Mouse (Mus musculus): ENCODE data around the gene Ccdc137. TPM values are rescaled to one million over a fixed set of nuclear protein-coding genes. Genes with fewer than 3 reads are reported as not detected.

Gene Ccdc137
- polyA plus RNA-seq, 1 experiment from 2014 or later: 28.9 TPM

GRCm38 (mm10) chr11:120501018-120501417 is 43.1 kb downstream of the Ccdc137 start:
- ATAC-seq (ENCODE audit: insufficient read depth, low FRiP score): no peak
- H3K4me2 ChIP-seq (ENCODE audit: low read depth, low read length): no peak overlapping the region
- no peaks in the 10 kb centered on the region for H3K36me3 ChIP-seq (ENCODE audit: control insufficient read depth, insufficient read depth, low read length)

DNA sequence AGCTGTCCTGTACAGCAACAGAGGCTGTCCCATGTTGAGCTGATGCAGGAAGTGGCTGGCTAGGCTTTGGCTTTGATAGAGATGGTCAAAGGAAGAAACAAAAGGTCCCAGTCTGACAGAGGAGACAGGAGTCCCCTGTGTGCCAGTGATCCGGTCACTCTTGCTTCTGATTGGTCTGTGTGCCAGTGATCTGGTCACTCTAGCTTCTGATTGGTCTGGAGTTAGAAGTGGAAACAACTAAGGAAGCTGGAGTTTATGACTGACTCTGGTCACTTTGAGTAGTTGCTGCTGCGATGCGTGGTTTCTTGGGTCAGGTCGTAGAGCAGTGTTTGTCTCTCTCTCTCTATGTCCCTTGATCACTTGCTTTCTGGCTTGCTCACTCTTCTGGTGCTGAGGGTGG is 43.8 kb downstream of the Ccdc137 start:
- Histone ChIP-seq H3K9me3 (replicated peaks; ENCODE audit: control insufficient read depth, low read length) (no peaks in the 10 kb centered on the region), H3K4me1 (ENCODE audit: control insufficient read depth, insufficient read depth, low read length) (peaks cover 10% of the 10 kb centered on the region; the same call in 1 of the 2 replicates), H3K4me2 (ENCODE audit: low read depth, low read length) (no peak overlapping the region), H3K27ac (ENCODE audit: low read length) (no peak overlapping the region), H3K36me3 (ENCODE audit: control insufficient read depth, insufficient read depth, low read length) (no peaks in the 10 kb centered on the region), H3K27me3 (ENCODE audit: control insufficient read depth, insufficient read depth, low read length) (no peaks in the 10 kb centered on the region), H3K9ac (ENCODE audit: low read length) (no peak overlapping the region), H3K4me3 (replicated peaks; ENCODE audit: low read length) (no peak overlapping the region)
- no peak for ATAC-seq (ENCODE audit: insufficient read depth, low FRiP score)
- WGBS: 83% methylated on average over 4 of the region's 4 CpGs

More at GRCm38 (mm10) chr11:120501018-120501417, 43.1 kb downstream of the Ccdc137 start:
- no peak overlapping the region for H3K9ac ChIP-seq (ENCODE audit: low read length)
- no peaks in the 10 kb centered on the region for H3K9me3 ChIP-seq (replicated peaks; ENCODE audit: control insufficient read depth, low read length)
- no peaks in the 10 kb centered on the region for H3K27me3 ChIP-seq (ENCODE audit: control insufficient read depth, insufficient read depth, low read length)
- H3K27ac ChIP-seq (ENCODE audit: low read length): peak overlapping the region; percentile 86; the same call in 1 of the 2 replicates
- no peak overlapping the region for H3K4me3 ChIP-seq (replicated peaks; ENCODE audit: low read length)
- 60% methylated on average over 6 of the region's 6 CpGs for WGBS
- peaks cover 10% of the 10 kb centered on the region; the same call in 1 of the 2 replicates for H3K4me1 ChIP-seq (ENCODE audit: control insufficient read depth, insufficient read depth, low read length)

DNA sequence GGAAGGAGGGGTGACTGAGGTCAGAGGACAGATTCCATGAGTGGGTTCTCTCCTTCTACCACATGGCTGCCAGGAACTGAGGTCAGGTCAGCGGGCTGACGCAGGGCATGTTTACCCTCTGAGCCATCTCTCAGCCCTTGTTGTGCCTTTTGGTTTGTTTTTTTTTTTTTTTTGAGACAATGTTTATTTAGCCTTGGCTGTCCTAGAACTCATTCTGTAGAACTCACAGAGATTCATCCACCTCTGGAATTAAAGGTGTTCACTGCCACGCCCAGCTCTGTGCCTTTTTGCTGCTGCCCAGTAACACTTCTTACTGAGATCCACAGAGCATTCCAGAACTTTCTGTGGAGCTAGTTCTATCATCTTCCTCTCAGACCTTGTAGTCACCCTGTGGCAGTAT is 47.7 kb downstream of the Ccdc137 start:
- no peaks in the 10 kb centered on the region for H3K27me3 ChIP-seq (ENCODE audit: control insufficient read depth, insufficient read depth, low read length)
- H3K9me3 ChIP-seq (replicated peaks; ENCODE audit: control insufficient read depth, low read length): no peaks in the 10 kb centered on the region
- 77% methylated on average over 3 of the region's 3 CpGs for WGBS
- no peak overlapping the region for H3K27ac ChIP-seq (ENCODE audit: low read length)
- H3K4me3 ChIP-seq (replicated peaks; ENCODE audit: low read length): no peak overlapping the region
- H3K9ac ChIP-seq (ENCODE audit: low read length): no peak overlapping the region
- ATAC-seq (ENCODE audit: insufficient read depth, low FRiP score): no peak
- peaks cover 12% of the 10 kb centered on the region; the same call in 1 of the 2 replicates for H3K4me1 ChIP-seq (ENCODE audit: control insufficient read depth, insufficient read depth, low read length)
- no peak overlapping the region for H3K4me2 ChIP-seq (ENCODE audit: low read depth, low read length)
- H3K36me3 ChIP-seq (ENCODE audit: control insufficient read depth, insufficient read depth, low read length): no peaks in the 10 kb centered on the region

GRCm38 (mm10) chr11:120506899-120507298 is 49.0 kb downstream of the Ccdc137 start:
- H3K4me1 ChIP-seq (ENCODE audit: control insufficient read depth, insufficient read depth, low read length): peaks cover 9% of the 10 kb centered on the region; the same call in 1 of the 2 replicates
- no peaks in the 10 kb centered on the region for H3K9me3 ChIP-seq (replicated peaks; ENCODE audit: control insufficient read depth, low read length)
- no peaks in the 10 kb centered on the region for H3K36me3 ChIP-seq (ENCODE audit: control insufficient read depth, insufficient read depth, low read length)
- WGBS: 47% methylated on average over 4 of the region's 4 CpGs
- no peak overlapping the region for H3K9ac ChIP-seq (ENCODE audit: low read length)
- H3K27me3 ChIP-seq (ENCODE audit: control insufficient read depth, insufficient read depth, low read length): no peaks in the 10 kb centered on the region
- H3K4me3 ChIP-seq (replicated peaks; ENCODE audit: low read length): no peak overlapping the region
- no peak overlapping the region for H3K4me2 ChIP-seq (ENCODE audit: low read depth, low read length)
- peak; percentile 54; the same call in 1 of the 2 replicates for ATAC-seq (ENCODE audit: insufficient read depth, low FRiP score)
- peak overlapping the region; percentile 91 for H3K27ac ChIP-seq (ENCODE audit: low read length)

DNA sequence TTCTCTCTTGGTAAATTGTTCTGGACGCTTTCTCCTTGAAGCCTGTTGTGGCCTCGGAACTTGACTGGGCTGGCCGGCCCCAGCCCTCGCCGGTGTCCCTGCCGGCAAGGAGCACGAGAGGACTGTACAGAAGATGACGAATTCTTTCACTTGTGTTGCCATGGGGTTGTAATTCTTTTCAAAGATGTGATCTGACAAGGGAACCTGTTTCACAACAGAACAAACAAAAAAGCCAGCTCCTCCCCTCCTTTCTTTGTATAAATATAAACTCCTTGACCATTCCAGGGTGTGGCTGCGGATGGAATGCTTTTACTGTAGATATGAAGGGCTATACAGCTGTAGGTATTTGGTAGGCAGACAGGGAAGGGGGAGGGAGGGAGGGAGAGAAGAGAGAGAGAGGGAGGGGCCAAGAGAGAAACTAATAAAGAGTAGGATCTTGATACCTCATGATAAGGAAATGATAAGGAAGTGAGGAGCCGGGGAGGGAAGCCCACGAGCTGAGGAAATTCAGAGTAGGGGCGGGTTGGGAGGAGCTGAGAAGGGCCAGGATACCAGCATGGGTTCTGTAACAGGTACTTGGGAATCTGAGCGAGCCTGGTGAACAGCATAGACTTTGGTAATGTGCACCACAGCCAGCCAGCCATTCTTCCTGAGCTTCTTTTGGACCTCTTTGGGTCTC is 49.8 kb downstream of the Ccdc137 start:
- H3K27ac ChIP-seq (ENCODE audit: low read length): peak overlapping the region; percentile 91
- no peak overlapping the region for H3K4me2 ChIP-seq (ENCODE audit: low read depth, low read length)
- peak; percentile 85 for ATAC-seq (ENCODE audit: insufficient read depth, low FRiP score)
- H3K9ac ChIP-seq (ENCODE audit: low read length): no peak overlapping the region
- no peaks in the 10 kb centered on the region for H3K36me3 ChIP-seq (ENCODE audit: control insufficient read depth, insufficient read depth, low read length)
- H3K27me3 ChIP-seq (ENCODE audit: control insufficient read depth, insufficient read depth, low read length): no peaks in the 10 kb centered on the region
- H3K4me1 ChIP-seq (ENCODE audit: control insufficient read depth, insufficient read depth, low read length): peaks cover 9% of the 10 kb centered on the region; the same call in 1 of the 2 replicates
- no peaks in the 10 kb centered on the region for H3K9me3 ChIP-seq (replicated peaks; ENCODE audit: control insufficient read depth, low read length)
- 57% methylated on average over 13 of the region's 13 CpGs for WGBS
- no peak overlapping the region for H3K4me3 ChIP-seq (replicated peaks; ENCODE audit: low read length)

DNA sequence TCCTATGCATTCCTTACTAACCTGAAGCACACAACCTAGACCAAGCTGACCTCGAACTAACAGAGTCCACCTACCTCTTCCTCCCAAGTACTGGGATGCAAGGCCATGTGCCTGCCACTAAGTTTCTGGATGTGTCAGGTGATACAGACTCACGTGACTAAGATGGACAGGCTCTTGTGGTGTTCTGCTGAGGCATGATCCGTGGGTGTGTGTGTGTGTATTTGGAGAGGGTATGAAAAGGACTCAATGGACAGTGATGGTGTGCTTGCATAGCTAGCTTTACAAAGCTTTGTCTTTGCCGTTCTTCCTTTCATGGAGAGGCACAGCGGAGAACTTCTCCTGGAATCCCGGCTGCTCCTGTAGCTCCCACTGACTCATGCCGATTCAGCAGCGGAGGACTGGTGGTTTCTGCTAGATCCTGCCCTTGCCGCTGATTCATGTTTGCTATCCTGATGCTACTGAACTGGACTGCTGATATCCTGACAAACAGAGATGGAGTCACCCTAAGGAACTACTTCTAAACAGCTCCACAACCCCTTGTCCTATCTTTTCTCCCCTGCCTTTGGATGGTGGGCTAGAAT is 50.5 kb downstream of the Ccdc137 start:
- Histone ChIP-seq H3K9me3 (replicated peaks; ENCODE audit: control insufficient read depth, low read length) (no peaks in the 10 kb centered on the region), H3K27ac (ENCODE audit: low read length) (peak overlapping the region; percentile 89), H3K4me2 (ENCODE audit: low read depth, low read length) (no peak overlapping the region), H3K4me3 (replicated peaks; ENCODE audit: low read length) (no peak overlapping the region), H3K36me3 (ENCODE audit: control insufficient read depth, insufficient read depth, low read length) (no peaks in the 10 kb centered on the region), H3K27me3 (ENCODE audit: control insufficient read depth, insufficient read depth, low read length) (no peaks in the 10 kb centered on the region), H3K4me1 (ENCODE audit: control insufficient read depth, insufficient read depth, low read length) (peaks cover 9% of the 10 kb centered on the region; the same call in 1 of the 2 replicates), H3K9ac (ENCODE audit: low read length) (no peak overlapping the region)
- no peak for ATAC-seq (ENCODE audit: insufficient read depth, low FRiP score)
- 65% methylated on average over 9 of the region's 9 CpGs for WGBS

GRCm38 (mm10) chr11:120509940-120510339 is 52.0 kb downstream of the Ccdc137 start:
- no peak for ATAC-seq (ENCODE audit: insufficient read depth, low FRiP score)
- H3K4me3 ChIP-seq (replicated peaks; ENCODE audit: low read length): 0 out of 2 replicates have a peak overlapping the region, but pooled peaks have one; percentile 24

DNA sequence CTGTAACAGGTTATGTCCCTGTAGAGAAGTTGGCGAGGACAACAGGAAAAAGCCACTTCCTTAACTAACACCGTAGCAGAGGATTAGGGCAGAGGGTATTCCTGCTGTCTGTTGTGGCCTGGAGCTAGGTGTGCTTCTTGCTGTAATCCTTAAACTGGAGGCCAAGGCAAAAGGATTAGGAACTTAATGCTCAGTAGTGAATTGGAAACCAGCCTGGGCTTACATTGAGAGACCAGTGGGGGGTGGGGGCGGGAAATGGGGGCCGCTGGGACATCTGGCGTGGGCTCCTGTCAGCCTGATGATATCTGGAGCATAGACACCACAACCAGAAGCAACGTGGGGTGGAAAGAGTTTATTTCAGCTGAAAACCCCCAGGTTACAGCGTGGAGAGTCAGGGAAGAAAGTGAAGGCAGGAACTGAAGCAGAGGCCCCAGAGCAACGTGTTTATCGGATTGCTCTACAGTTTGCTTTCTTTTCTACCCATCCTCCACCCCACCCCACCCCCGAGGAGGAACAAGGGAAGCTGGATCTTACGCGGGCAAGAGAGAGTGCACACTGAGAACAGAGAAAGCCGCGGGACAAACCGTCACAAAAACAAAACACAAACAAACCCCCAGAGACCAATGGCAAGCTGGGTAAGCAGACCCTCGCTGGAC is 52.6 kb downstream of the Ccdc137 start:
- no peaks in the 10 kb centered on the region for H3K9me3 ChIP-seq (replicated peaks; ENCODE audit: control insufficient read depth, low read length)
- peak overlapping the region; percentile 24 for H3K4me3 ChIP-seq (replicated peaks; ENCODE audit: low read length)
- no peaks in the 10 kb centered on the region for H3K36me3 ChIP-seq (ENCODE audit: control insufficient read depth, insufficient read depth, low read length)
- peak overlapping the region; percentile 83 for H3K27ac ChIP-seq (ENCODE audit: low read length)
- peak overlapping the region; percentile 71 for H3K9ac ChIP-seq (ENCODE audit: low read length)
- no peak for ATAC-seq (ENCODE audit: insufficient read depth, low FRiP score)
- no peaks in the 10 kb centered on the region for H3K27me3 ChIP-seq (ENCODE audit: control insufficient read depth, insufficient read depth, low read length)
- H3K4me1 ChIP-seq (ENCODE audit: control insufficient read depth, insufficient read depth, low read length): peaks cover 9% of the 10 kb centered on the region; the same call in 1 of the 2 replicates
- 6% methylated on average over 16 of the region's 16 CpGs for WGBS
- H3K4me2 ChIP-seq (ENCODE audit: low read depth, low read length): peak overlapping the region; percentile 52

More at GRCm38 (mm10) chr11:120509940-120510339, 52.0 kb downstream of the Ccdc137 start:
- Histone ChIP-seq H3K27ac (ENCODE audit: low read length) (peak overlapping the region; percentile 83), H3K9ac (ENCODE audit: low read length) (peak overlapping the region; percentile 71; the same call in 1 of the 2 replicates), H3K9me3 (replicated peaks; ENCODE audit: control insufficient read depth, low read length) (no peaks in the 10 kb centered on the region), H3K4me1 (ENCODE audit: control insufficient read depth, insufficient read depth, low read length) (peaks cover 9% of the 10 kb centered on the region; the same call in 1 of the 2 replicates), H3K36me3 (ENCODE audit: control insufficient read depth, insufficient read depth, low read length) (no peaks in the 10 kb centered on the region), H3K27me3 (ENCODE audit: control insufficient read depth, insufficient read depth, low read length) (no peaks in the 10 kb centered on the region), H3K4me2 (ENCODE audit: low read depth, low read length) (peak overlapping the region; percentile 52)
- 36% methylated on average over 4 of the region's 4 CpGs for WGBS
